Mouse (Mus musculus) neural tube, embryonic 12.5 days (tissue): Measurements from ENCODE around the gene Rps6kl1. TPM values are rescaled to one million over a fixed set of nuclear protein-coding genes. Genes with fewer than 3 reads are reported as not detected.

ENCODE experiments used
- ATAC-seq: fragments of 200-750 bp; cut with Nextera tagmentation; 2 replicates; pipeline ENCODE4 v1.8.0; 2017; ENCODE audit warnings: low read depth, mild to moderate bottlenecking, moderate TSS enrichment, moderate library complexity; ENCODE audit not compliant: low FRiP score
- H3K27ac ChIP-seq: fragments of 300-500 bp; sonication (generic); 2 replicates; pipeline ENCODE4 v1.5.1; 2016
- H3K27me3 ChIP-seq: fragments of 300-500 bp; sonication (generic); replicated peaks from 2 replicates; pipeline ENCODE4 v1.6.1; 2016; ENCODE audit warnings: mild to moderate bottlenecking
- H3K36me3 ChIP-seq: fragments of 300-500 bp; sonication (generic); 2 replicates; pipeline ENCODE4 v1.6.1; 2016; ENCODE audit warnings: mild to moderate bottlenecking
- H3K4me1 ChIP-seq: fragments of 300-500 bp; sonication (generic); 2 replicates; pipeline ENCODE4 v1.6.1; 2016
- H3K4me2 ChIP-seq: fragments of 300-500 bp; sonication (generic); replicated peaks from 2 replicates; pipeline ENCODE4 v1.6.1; 2016; ENCODE audit warnings: mild to moderate bottlenecking
- H3K4me3 ChIP-seq: fragments of 300-500 bp; sonication (generic); 2 replicates; pipeline ENCODE4 v1.5.1; 2016
- H3K9ac ChIP-seq: fragments of 300-500 bp; sonication (generic); 2 replicates; pipeline ENCODE4 v1.6.1; 2016; ENCODE audit warnings: mild to moderate bottlenecking
- H3K9me3 ChIP-seq: fragments of 300-500 bp; sonication (generic); 2 replicates; pipeline ENCODE4 v1.6.1; 2016; ENCODE audit warnings: mild to moderate bottlenecking
- WGBS: fragments of 180-500 bp; shearing (Covaris S2); methylation state at CpG from one replicate; pipeline ENCODE4 v1.1.7; 2016; 5-methylcytosine and 5-hydroxymethylcytosine counted together
- polyA plus RNA-seq: library from polyadenylated mRNA; unstranded; fragments of >200 nt; fragmentation: Nextera tagmentation; extraction: Ambion mirVana; gene quantifications from 2 replicates; pipeline ENCODE4 v1.2.1, GENCODE M21; 2016

Gene Rps6kl1
- polyA plus RNA-seq, 1 experiment from 2014 or later, result 14.6 TPM

- Histone ChIP-seq H3K4me2 (no peak overlapping the region), H3K4me1 (peaks cover 20% of the 10 kb centered on the region), H3K4me3 (no peak overlapping the region), H3K9ac (no peak overlapping the region), H3K36me3 (no peaks in the 10 kb centered on the region), H3K9me3 (no peaks in the 10 kb centered on the region), H3K27me3 (no peaks in the 10 kb centered on the region; the same call in 1 of the 2 replicates), H3K27ac (no peak overlapping the region)
- WGBS, result 69% methylated on average over 8 of the region's 8 CpGs
- no peak for ATAC-seq
Measured at GRCm38 (mm10) chr12:85185810-85186209, 34.7 kb upstream of the Rps6kl1 start.

GRCm38 (mm10) chr12:85184118-85184517 lies 33.1 kb upstream of the Rps6kl1 start:
- Histone ChIP-seq H3K27ac (no peak overlapping the region), H3K4me3 (no peak overlapping the region), H3K4me2 (no peak overlapping the region), H3K4me1 (peaks cover 20% of the 10 kb centered on the region), H3K9ac (no peak overlapping the region), H3K27me3 (no peaks in the 10 kb centered on the region; the same call in none of the 2 replicates), H3K9me3 (no peaks in the 10 kb centered on the region), H3K36me3 (no peaks in the 10 kb centered on the region)
- WGBS, result 77% methylated on average over 5 of the region's 5 CpGs
- no peak for ATAC-seq

DNA sequence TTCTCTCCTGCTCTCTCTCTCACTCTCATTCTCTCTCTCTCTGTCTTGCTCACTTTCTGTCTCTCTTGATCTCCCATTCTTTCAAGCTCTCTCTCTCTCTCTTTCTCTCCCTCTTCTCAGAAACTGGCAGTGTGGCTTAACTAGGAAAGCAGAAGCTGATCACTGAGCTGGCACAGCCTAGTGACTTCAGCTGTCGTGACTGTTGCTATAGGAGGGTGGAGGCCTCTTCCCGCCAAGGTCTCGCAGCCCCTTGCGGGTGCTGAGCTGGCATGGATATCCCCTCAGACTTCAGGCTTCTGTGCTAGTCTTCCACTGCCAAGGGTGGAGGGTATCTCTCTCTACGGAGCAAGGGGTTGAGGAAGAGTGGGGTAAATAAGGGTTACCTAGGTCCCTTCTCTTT lies 31.8 kb upstream of the Rps6kl1 start:
- Histone ChIP-seq H3K36me3 (no peaks in the 10 kb centered on the region), H3K9ac (no peak overlapping the region), H3K4me3 (no peak overlapping the region), H3K9me3 (no peaks in the 10 kb centered on the region), H3K27me3 (peaks cover 8% of the 10 kb centered on the region), H3K27ac (no peak overlapping the region), H3K4me1 (peaks cover 20% of the 10 kb centered on the region), H3K4me2 (peak overlapping the region; percentile 38; the same call in 1 of the 2 replicates)
- WGBS, result 68% methylated on average over 5 of the region's 5 CpGs
- no peak for ATAC-seq

DNA sequence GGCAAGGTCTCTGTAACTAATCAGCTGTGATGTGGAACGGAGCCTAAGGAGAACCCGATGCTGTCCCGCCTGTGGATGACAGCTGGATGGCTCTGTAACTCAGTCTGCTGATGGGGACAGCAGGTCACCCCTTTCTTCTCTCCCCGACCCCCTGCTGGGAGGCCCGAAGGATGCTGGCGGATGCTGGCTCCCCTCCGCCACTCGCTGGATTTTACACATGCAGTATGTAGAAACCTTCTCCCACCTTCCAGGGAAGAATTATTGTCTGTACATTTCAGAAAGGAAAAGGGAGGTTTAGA lies 31.2 kb upstream of the Rps6kl1 start:
- peak; percentile 78 for ATAC-seq
- Histone ChIP-seq H3K4me3 (no peak overlapping the region), H3K9me3 (no peaks in the 10 kb centered on the region), H3K4me2 (peak overlapping the region; percentile 38), H3K36me3 (no peaks in the 10 kb centered on the region), H3K4me1 (peaks cover 24% of the 10 kb centered on the region), H3K9ac (0 out of 2 replicates have a peak overlapping the region, but pooled peaks have one; percentile 29), H3K27ac (no peak overlapping the region), H3K27me3 (peaks cover 14% of the 10 kb centered on the region)
- 1% methylated on average over 8 of the region's 8 CpGs for WGBS

DNA sequence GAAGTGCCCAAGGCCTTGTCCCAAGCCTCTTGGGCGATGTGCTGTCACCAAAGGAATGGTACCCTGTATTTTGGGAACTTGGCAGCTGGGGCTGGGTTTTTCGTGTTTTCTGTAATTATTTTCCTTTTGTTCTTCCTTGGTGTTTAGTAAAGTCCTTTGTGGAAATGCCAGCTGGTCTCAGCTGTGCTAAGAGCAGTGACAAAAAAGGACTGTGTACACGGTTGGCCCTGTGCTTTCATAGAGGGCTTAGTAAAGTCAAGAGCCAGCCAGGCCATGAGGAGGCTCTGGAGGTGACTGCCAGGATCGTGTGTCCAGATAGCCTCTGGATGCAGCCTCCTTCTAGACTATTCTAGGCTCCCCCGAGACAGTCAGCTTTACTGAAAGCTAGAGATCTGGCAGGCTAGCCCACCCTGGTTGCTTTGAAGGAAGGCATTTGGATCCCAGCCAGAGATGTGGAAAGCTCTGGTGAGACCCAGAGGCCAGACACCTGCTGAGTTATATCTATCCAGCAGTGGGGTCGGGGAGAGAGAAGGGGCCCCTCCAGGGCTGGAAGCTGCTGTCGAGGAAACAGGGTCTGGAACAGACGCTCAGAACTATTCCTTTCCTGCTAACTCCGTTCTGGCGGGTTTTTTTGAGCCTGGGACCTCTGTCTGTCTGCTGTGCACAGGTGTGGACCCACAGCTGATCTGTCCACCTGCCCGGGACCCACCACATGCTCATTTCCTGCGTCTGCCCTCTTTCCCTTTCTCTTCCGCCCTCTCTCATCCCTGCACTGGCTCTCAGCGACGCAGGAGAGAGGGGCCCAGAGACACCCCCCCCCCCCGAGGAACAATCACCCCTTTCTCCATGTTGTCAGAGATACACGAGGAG lies 30.6 kb upstream of the Rps6kl1 start:
- peak overlapping the region; percentile 38 for H3K4me2 ChIP-seq
- no peak overlapping the region for H3K27ac ChIP-seq
- H3K9me3 ChIP-seq, result no peaks in the 10 kb centered on the region
- H3K27me3 ChIP-seq, result peaks cover 18% of the 10 kb centered on the region
- 0 out of 2 replicates have a peak overlapping the region, but pooled peaks have one; percentile 29 for H3K9ac ChIP-seq
- peak; percentile 62 for ATAC-seq
- no peak overlapping the region for H3K4me3 ChIP-seq
- H3K36me3 ChIP-seq, result no peaks in the 10 kb centered on the region
- peaks cover 30% of the 10 kb centered on the region for H3K4me1 ChIP-seq
- 20% methylated on average over 17 of the region's 17 CpGs for WGBS

- Histone ChIP-seq H3K9me3 (no peaks in the 10 kb centered on the region), H3K4me3 (no peak overlapping the region), H3K4me2 (no peak overlapping the region), H3K36me3 (no peaks in the 10 kb centered on the region), H3K27me3 (peaks cover 22% of the 10 kb centered on the region), H3K4me1 (peaks cover 48% of the 10 kb centered on the region), H3K27ac (no peak overlapping the region), H3K9ac (no peak overlapping the region)
- WGBS, result 81% methylated on average over 2 of the region's 2 CpGs
- no peak for ATAC-seq
Measured at GRCm38 (mm10) chr12:85178294-85178693, 27.2 kb upstream of the Rps6kl1 start.

DNA sequence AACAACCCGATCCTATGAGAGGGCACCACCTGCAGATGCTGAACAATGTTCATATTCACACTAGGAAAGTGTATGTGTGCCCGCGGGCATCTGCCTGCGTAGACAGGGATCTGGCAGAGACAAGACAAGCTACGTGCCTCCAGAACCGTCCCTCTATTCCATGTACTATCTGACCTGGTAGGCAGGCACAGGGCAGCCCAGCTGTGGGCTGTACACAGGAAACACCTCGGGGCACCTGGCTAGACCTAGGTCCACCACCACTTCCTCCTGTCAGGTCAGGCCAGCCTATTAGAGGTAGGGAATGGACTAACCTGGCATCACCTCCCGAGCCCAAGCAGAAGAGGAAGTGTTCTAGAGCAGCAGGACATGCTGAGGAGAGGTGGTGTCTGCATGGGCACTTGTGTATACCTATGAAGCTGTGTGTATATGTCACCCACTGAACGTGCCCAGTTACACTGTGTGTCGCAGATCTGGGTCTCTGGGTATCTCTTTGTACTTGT lies 26.7 kb upstream of the Rps6kl1 start, which contains the start of gene Pgf:
TSS of gene Pgf (minus strand) at position 51 of the 500 bp plus-strand sequence.
- no peaks in the 10 kb centered on the region for H3K9me3 ChIP-seq
- H3K4me2 ChIP-seq, result peak within 1 kb of the TSS; percentile 64
- H3K36me3 ChIP-seq, result no peaks in the 10 kb centered on the region
- H3K4me3 ChIP-seq, result peak within 1 kb of the TSS; percentile 26
- WGBS, result 76% methylated on average over 10 of the region's 10 CpGs
- H3K9ac ChIP-seq, result peak within 1 kb of the TSS; percentile 38; the same call in 1 of the 2 replicates
- H3K27ac ChIP-seq, result no peak within 1 kb of the TSS
- H3K27me3 ChIP-seq, result peaks cover 22% of the 10 kb centered on the region
- H3K4me1 ChIP-seq, result peaks cover 44% of the 10 kb centered on the region
- no peak for ATAC-seq

DNA sequence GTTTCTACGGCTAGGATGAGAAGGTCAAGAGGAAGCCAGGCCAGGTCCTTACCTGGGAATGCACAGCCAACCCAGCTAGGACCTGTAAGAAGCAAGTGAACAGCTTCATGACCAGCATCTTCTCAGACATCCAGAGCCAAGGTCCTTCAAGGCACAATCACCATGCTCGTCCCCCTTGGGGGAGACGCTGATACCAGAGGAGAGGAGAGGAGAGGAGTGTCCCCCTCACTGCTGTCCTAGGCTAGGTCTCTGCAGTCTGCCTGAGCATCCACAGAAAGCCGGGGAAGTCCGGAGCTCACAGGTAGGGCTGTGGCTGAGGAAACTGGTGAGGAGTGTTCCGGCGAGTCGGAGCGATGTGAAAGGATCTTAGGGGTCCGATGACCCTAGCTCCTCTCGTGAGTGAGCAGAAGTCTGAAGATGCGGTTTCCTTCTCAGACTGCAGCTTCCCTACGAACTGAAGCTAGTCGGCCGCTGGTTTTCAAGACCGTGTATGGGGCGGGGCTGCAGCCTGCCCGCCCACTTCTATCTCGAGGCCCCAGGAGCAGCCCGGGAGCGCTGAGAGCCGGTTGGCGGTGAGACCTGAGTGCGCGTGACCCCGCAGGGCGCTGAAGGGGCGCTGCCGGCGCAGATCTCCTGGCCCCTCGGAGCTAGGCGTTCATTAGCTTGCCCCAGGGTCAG lies 25.9 kb upstream of the Rps6kl1 start:
- ATAC-seq, result no peak

DNA sequence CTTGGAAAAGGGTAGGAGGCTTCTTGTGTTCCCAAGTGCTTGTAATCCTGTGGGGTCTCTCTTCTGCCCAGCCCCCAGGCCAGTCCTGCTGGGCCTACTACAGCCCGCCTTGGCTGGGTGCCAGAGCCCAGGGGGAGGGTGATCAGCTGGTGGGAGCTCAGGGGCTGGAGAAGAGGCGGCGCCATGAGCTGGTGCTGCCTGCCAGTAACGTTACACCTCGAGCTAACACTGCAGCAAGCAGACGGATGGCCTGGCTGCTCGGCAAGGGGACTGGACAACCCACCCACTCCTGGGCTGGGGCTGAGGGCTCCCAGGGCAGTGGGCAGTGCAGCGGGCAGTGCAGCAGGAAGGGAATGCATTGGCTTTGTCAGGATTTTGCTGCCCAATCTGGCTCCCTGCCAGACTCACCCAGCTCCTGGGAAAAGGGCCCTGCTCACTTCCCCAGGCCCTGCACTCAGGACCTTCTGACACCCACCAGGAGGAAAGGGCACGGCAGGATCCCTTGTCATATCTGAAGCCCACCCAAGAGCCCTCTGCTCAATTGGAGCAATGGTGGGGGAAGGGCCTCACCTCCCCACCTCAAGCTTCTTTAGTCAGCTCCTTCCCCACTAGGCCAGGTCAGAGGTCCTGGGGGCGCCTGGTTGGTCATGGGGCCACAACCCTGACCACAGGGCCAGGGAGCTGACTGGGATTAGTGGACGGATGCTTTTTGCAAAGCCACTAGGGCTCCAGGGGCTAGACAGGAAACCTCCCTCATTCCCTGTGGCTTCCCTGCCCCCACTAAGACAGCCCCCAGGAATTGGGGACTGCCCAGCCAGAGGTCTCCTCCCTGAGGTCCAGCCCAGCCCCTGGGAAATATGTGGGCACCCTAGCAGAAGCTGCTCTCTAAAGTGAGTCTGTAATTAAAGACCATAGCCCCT lies 25.1 kb upstream of the Rps6kl1 start:
- peaks cover 28% of the 10 kb centered on the region for H3K4me1 ChIP-seq
- WGBS, result 14% methylated on average over 11 of the region's 11 CpGs
- peak overlapping the region; percentile 26 for H3K4me3 ChIP-seq
- peak overlapping the region; percentile 64 for H3K4me2 ChIP-seq
- peak; percentile 83 for ATAC-seq
- H3K36me3 ChIP-seq, result no peaks in the 10 kb centered on the region
- H3K27ac ChIP-seq, result no peak overlapping the region
- H3K9me3 ChIP-seq, result no peaks in the 10 kb centered on the region
- peak overlapping the region; percentile 38; the same call in 1 of the 2 replicates for H3K9ac ChIP-seq
- peaks cover 22% of the 10 kb centered on the region for H3K27me3 ChIP-seq

More for the DNA sequence above, 25.9 kb upstream of the Rps6kl1 start:
- peak overlapping the region; percentile 26 for H3K4me3 ChIP-seq
- H3K4me1 ChIP-seq, result peaks cover 36% of the 10 kb centered on the region
- H3K36me3 ChIP-seq, result no peaks in the 10 kb centered on the region
- peak overlapping the region; percentile 38; the same call in 1 of the 2 replicates for H3K9ac ChIP-seq
- H3K27me3 ChIP-seq, result peaks cover 22% of the 10 kb centered on the region
- H3K27ac ChIP-seq, result no peak overlapping the region
- H3K9me3 ChIP-seq, result no peaks in the 10 kb centered on the region
- 4% methylated on average over 32 of the region's 32 CpGs for WGBS
- H3K4me2 ChIP-seq, result peak overlapping the region; percentile 64

GRCm38 (mm10) chr12:85175087-85175675 lies 24.1 kb upstream of the Rps6kl1 start:
- Histone ChIP-seq H3K9me3 (no peaks in the 10 kb centered on the region), H3K27ac (no peak overlapping the region), H3K36me3 (no peaks in the 10 kb centered on the region), H3K9ac (0 out of 2 replicates have a peak overlapping the region, but pooled peaks have one; percentile 38), H3K4me3 (peak overlapping the region; percentile 20), H3K27me3 (peaks cover 22% of the 10 kb centered on the region), H3K4me2 (peak overlapping the region; percentile 64), H3K4me1 (peaks cover 28% of the 10 kb centered on the region)
- 52% methylated on average over 16 of the region's 16 CpGs for WGBS
- ATAC-seq, result 0 out of 2 replicates have a peak, but pooled peaks have one; percentile 9

DNA sequence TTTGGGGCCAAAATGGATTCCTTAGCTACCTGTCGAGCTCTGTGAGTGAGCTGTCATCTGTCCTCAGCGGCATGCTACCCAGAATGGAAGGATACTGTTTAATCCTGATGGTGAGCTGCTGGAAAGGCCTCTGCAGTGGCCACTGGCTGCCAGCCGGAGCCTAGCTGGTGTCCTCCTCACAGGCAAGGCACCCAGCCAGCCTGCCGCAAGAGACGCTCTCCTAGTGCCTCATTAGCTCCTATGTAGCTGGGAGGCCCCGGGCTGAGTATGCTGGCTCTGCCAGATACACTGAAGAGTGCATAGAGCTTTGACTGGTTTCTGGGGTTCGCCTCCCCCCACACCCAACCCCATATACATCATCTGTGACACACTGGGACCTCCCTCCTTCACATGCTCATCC lies 23.0 kb upstream of the Rps6kl1 start:
- peaks cover 22% of the 10 kb centered on the region for H3K27me3 ChIP-seq
- H3K9me3 ChIP-seq, result no peaks in the 10 kb centered on the region
- H3K27ac ChIP-seq, result no peak overlapping the region
- no peak for ATAC-seq
- H3K9ac ChIP-seq, result no peak overlapping the region
- no peak overlapping the region for H3K4me2 ChIP-seq
- no peaks in the 10 kb centered on the region for H3K36me3 ChIP-seq
- 74% methylated on average over 7 of the region's 7 CpGs for WGBS
- no peak overlapping the region for H3K4me3 ChIP-seq
- peaks cover 37% of the 10 kb centered on the region for H3K4me1 ChIP-seq
